In the genomic region with DNA sequence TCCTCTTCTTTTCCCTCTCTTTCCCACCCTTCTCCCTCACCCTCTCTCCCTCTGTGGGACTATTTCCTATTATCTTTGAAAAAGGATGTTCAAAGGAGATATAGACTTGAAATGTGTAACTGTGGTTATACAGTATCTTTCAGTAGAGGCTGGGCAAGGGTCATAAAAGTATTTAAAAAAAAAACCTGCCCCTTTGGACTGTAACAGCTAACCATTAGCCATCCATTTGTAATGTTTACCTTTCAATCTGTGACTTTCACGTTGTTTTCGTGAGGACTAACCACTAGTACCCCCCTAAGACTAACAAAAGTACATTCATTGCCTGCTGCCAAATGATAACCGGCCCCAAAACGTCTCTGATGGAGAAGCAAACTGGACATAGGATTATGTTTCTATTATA, we compare ENCODE assay signal across 29 mouse cellular contexts. TPM values are rescaled to one million over a fixed set of nuclear protein-coding genes. Genes with fewer than 3 reads are reported as not detected.
DNase-seq lines count a peak whose midpoint lies in the region; ATAC-seq and TF ChIP-seq lines count a peak whose summit lies in the region.
"Had no signal": no experiment of that assay in that cellular context is flagged by ENCODE, and none has a peak within 500 bp of the region (broad histone marks: within the 10 kb centered on the region; RNA-seq: fewer than 3 reads in every experiment).

No protein-coding gene starts in this region.

- no peak overlapping the region for H3K4me3 ChIP-seq in heart, embryonic 16.5 days (ENCODE audit: low read length)
- no peak overlapping the region for H3K4me3 ChIP-seq in limb, embryonic 13.5 days
- H3K4me3 ChIP-seq in limb, embryonic 10.5 days: no peak overlapping the region
- H3K4me3 ChIP-seq in intestine, embryonic 15.5 days (replicated peaks): no peak overlapping the region
- no peak overlapping the region for H3K4me3 ChIP-seq in intestine, postnatal 0 days (ENCODE audit: low read depth, low read length)
- H3K4me3 ChIP-seq: embryonic facial prominence, embryonic 13.5 days; erythroblast, embryonic 14.5 days; forebrain, embryonic 12.5 days; heart, embryonic 12.5 days; megakaryocyte, embryonic 14.5 days; midbrain, embryonic 12.5 days; myocyte; neural tube, embryonic 12.5 days had no signal

- H3K36me3 ChIP-seq in heart, embryonic 16.5 days (ENCODE audit: control insufficient read depth, insufficient read depth): peaks cover 26% of the 10 kb centered on the region
- peaks cover 43% of the 10 kb centered on the region for H3K36me3 ChIP-seq in limb, embryonic 13.5 days
- H3K36me3 ChIP-seq in limb, embryonic 10.5 days: peaks cover 82% of the 10 kb centered on the region
- H3K36me3 ChIP-seq in intestine, embryonic 15.5 days: peaks cover 16% of the 10 kb centered on the region; the same call in 1 of the 2 replicates
- peaks cover 17% of the 10 kb centered on the region; the same call in 1 of the 2 replicates for H3K36me3 ChIP-seq in intestine, postnatal 0 days (ENCODE audit: control insufficient read depth, insufficient read depth)

- H3K27ac ChIP-seq in heart, embryonic 16.5 days (ENCODE audit: low read length): peak overlapping the region; percentile 89
- peak overlapping the region; percentile 70; the same call in 1 of the 2 replicates for H3K27ac ChIP-seq in limb, embryonic 13.5 days
- no peak overlapping the region for H3K27ac ChIP-seq in limb, embryonic 10.5 days
- no peak overlapping the region for H3K27ac ChIP-seq in intestine, embryonic 15.5 days
- H3K27ac ChIP-seq in intestine, postnatal 0 days (ENCODE audit: low read depth, low read length): no peak overlapping the region
- H3K27ac ChIP-seq: embryonic facial prominence, embryonic 13.5 days; forebrain, embryonic 12.5 days; hindbrain, embryonic 14.5 days; midbrain, embryonic 12.5 days; neural tube, embryonic 12.5 days had no signal

- H3K27me3 ChIP-seq in heart, embryonic 16.5 days (ENCODE audit: control insufficient read depth, insufficient read depth, low read length): no peaks in the 10 kb centered on the region
- no peaks in the 10 kb centered on the region for H3K27me3 ChIP-seq in limb, embryonic 13.5 days
- no peaks in the 10 kb centered on the region for H3K27me3 ChIP-seq in limb, embryonic 10.5 days (ENCODE audit: low read depth, poor library complexity, severe bottlenecking)
- H3K27me3 ChIP-seq in intestine, embryonic 15.5 days (replicated peaks): no peaks in the 10 kb centered on the region
- H3K27me3 ChIP-seq in intestine, postnatal 0 days (replicated peaks; ENCODE audit: control insufficient read depth, insufficient read depth, low read length): no peaks in the 10 kb centered on the region
- H3K27me3 ChIP-seq: embryonic facial prominence, embryonic 13.5 days; forebrain, embryonic 12.5 days; heart, embryonic 12.5 days; megakaryocyte, embryonic 14.5 days; midbrain, embryonic 12.5 days; neural tube, embryonic 12.5 days had no signal

- ATAC-seq in heart, embryonic 16.5 days (replicated peaks; ENCODE audit: extremely low read depth, insufficient read depth, low FRiP score): no peak
- no peak for ATAC-seq in limb, embryonic 13.5 days (ENCODE audit: low FRiP score, low read depth)
- peak; percentile 76 for ATAC-seq in intestine, embryonic 15.5 days
- ATAC-seq in intestine, postnatal 0 days: no peak
- ATAC-seq: lung, postnatal 0 days had no signal

- TF ChIP-seq CTCF in intestine, postnatal 0 days (IDR thresholded peaks at IDR 0.05; ENCODE audit: low read depth): no peak

- DNase-seq in heart, adult 8-10 months (ENCODE audit: low spot score): no peak
- no peak for DNase-seq in limb, embryonic 10.5 days (ENCODE audit: low spot score)
- DNase-seq in left cerebral cortex, adult 11 months (ENCODE audit: low spot score): no peak
- DNase-seq: adrenal gland, postnatal 25 days; B cell, adult 2 months; cerebellum, adult 11-12 months; cerebellum, adult 9-11 months; embryo, embryonic 11 days; gastrocnemius, postnatal 10 days; layer of hippocampus, postnatal 36 days; lung, adult 18-20 months; lung, postnatal 4 days; right cerebral cortex, adult 18-20 months; thymus, adult 2 months; thymus, postnatal 36 days had no signal

- no peak overlapping the region for H3K4me2 ChIP-seq in heart, embryonic 16.5 days (ENCODE audit: low read depth, low read length)
- no peak overlapping the region for H3K4me2 ChIP-seq in limb, embryonic 13.5 days (replicated peaks)
- H3K4me2 ChIP-seq in intestine, embryonic 15.5 days (replicated peaks): no peak overlapping the region
- 0 out of 2 replicates have a peak overlapping the region, but pooled peaks have one; percentile 10 for H3K4me2 ChIP-seq in intestine, postnatal 0 days (replicated peaks; ENCODE audit: low read depth)
- H3K4me2 ChIP-seq: embryonic facial prominence, embryonic 13.5 days; forebrain, embryonic 12.5 days; hindbrain, embryonic 14.5 days; midbrain, embryonic 12.5 days; neural tube, embryonic 12.5 days had no signal

- 63% methylated on average over 4 of the region's 4 CpGs for WGBS in heart, embryonic 16.5 days
- 59% methylated on average over 4 of the region's 4 CpGs for WGBS in limb, embryonic 13.5 days
- 72% methylated on average over 4 of the region's 4 CpGs for WGBS in limb, embryonic 10.5 days
- 39% methylated on average over 4 of the region's 4 CpGs for WGBS in intestine, embryonic 15.5 days
- WGBS in intestine, postnatal 0 days: 18% methylated on average over 4 of the region's 4 CpGs

- peaks cover 15% of the 10 kb centered on the region; the same call in 1 of the 2 replicates for H3K4me1 ChIP-seq in heart, embryonic 16.5 days (ENCODE audit: control insufficient read depth, insufficient read depth, low read length)
- H3K4me1 ChIP-seq in limb, embryonic 13.5 days: peaks cover 23% of the 10 kb centered on the region
- H3K4me1 ChIP-seq in limb, embryonic 10.5 days: peaks cover 4% of the 10 kb centered on the region
- H3K4me1 ChIP-seq in intestine, embryonic 15.5 days (replicated peaks): peaks cover 9% of the 10 kb centered on the region; the same call in 1 of the 2 replicates
- H3K4me1 ChIP-seq in intestine, postnatal 0 days (replicated peaks; ENCODE audit: control insufficient read depth, insufficient read depth, low read length): 0 out of 2 replicates have a peak, but pooled peaks cover 7% of the 10 kb centered on the region
- H3K4me1 ChIP-seq: forebrain, embryonic 12.5 days; midbrain, embryonic 12.5 days; neural tube, embryonic 12.5 days had no signal

- peaks cover 9% of the 10 kb centered on the region for H3K9me3 ChIP-seq in heart, embryonic 16.5 days (replicated peaks; ENCODE audit: control insufficient read depth, low read length)
- peaks cover 10% of the 10 kb centered on the region for H3K9me3 ChIP-seq in limb, embryonic 13.5 days
- H3K9me3 ChIP-seq in limb, embryonic 10.5 days (replicated peaks): peaks cover 4% of the 10 kb centered on the region; the same call in 1 of the 2 replicates
- H3K9me3 ChIP-seq in intestine, embryonic 15.5 days: no peaks in the 10 kb centered on the region
- 0 out of 2 replicates have a peak, but pooled peaks cover 3% of the 10 kb centered on the region for H3K9me3 ChIP-seq in intestine, postnatal 0 days (ENCODE audit: control insufficient read depth)

- H3K9ac ChIP-seq in heart, embryonic 16.5 days (ENCODE audit: low read length): no peak overlapping the region
- no peak overlapping the region for H3K9ac ChIP-seq in limb, embryonic 13.5 days
- H3K9ac ChIP-seq in intestine, embryonic 15.5 days: no peak overlapping the region
- no peak overlapping the region for H3K9ac ChIP-seq in intestine, postnatal 0 days (ENCODE audit: low read depth, low read length)
- H3K9ac ChIP-seq: embryonic facial prominence, embryonic 13.5 days; forebrain, embryonic 12.5 days; heart, embryonic 12.5 days; hindbrain, embryonic 14.5 days; midbrain, embryonic 12.5 days; neural tube, embryonic 12.5 days had no signal

RNA-seq across cellular contexts. Expression of a gene that starts 59.9 kb away (rescaled TPM):
- 19.5 and 19.6 TPM in 2 replicates for polyA plus RNA-seq in heart, embryonic 16.5 days (2015; fragmentation: Nextera tagmentation; extraction: Ambion mirVana)
- 10 to 100 TPM; 17.7 to 25.4 (median 18.5) TPM for total RNA-seq in heart, adult 8-10 months (2022)
- polyA plus RNA-seq in limb, embryonic 13.5 days (2015; fragmentation: Nextera tagmentation; extraction: Ambion mirVana): 44.2 and 45.9 TPM in 2 replicates
- 21.7 and 32.9 TPM in 2 replicates for polyA plus RNA-seq in limb, embryonic 10.5 days (2016; fragmentation: Nextera tagmentation; extraction: Ambion mirVana)
- 27.2 and 29.0 TPM in 2 replicates for polyA plus RNA-seq in intestine, embryonic 15.5 days (2015; fragmentation: Nextera tagmentation; extraction: Ambion mirVana)
- polyA plus RNA-seq in intestine, postnatal 0 days (2015; fragmentation: Nextera tagmentation; extraction: Ambion mirVana): 15.1 and 17.8 TPM in 2 replicates

Comparison
In these comparisons a context has a peak if more than half of its experiments do, and no peak if none do; other contexts are left out.
1. H3K27ac ChIP-seq: peak in heart, embryonic 16.5 days (single experiment) and limb, embryonic 13.5 days (single experiment); none in limb, embryonic 10.5 days (single experiment), intestine, embryonic 15.5 days (single experiment) and intestine, postnatal 0 days (single experiment).